In the genomic region with DNA sequence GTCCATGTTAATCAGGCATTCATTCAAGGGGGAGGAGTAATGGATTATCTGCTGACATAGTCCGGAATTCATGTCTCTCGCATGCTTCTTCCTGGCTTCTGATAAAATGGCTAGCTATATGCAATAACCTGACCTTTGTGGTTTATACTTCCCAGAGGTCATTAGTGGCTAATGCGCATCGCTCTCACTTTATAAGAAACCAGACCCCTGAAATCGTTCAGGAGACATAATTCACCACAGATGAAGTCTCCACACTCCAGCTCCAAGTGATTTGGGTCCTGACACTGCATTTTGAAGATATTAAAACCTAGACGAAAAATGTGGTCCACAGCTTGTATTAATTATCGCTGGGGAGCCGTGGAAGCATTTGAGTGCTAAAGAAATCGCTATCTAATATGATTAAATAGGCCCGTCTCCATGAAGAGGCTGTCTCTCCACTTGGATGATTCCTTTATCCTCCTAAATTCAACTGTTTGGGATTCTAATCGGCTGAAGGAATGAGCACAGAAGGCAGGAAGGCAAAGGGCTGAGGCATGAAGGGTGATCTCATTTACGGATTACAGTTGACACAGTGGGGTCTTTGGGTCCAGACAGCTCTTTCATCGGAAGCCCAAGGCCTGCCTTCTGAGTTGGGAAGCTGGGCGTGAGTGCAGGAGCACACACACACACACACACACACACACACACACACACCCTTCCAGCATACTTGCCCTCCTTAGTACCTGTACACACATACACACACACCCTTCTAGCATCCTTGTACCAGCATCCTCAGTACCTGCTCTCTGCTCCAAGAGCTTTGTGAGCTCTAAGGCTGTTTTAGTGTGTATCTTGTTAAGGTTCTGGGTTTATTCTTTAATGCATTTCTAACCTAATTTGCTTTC, we compare ENCODE assay signal across 14 mouse cellular contexts.
A peak's percentile ranks its signal among the peaks of the same experiment; 100 is the strongest.
DNase-seq lines count a peak whose midpoint lies in the region; ATAC-seq lines count a peak whose summit lies in the region.
"Had no signal": no experiment of that assay in that cellular context is flagged by ENCODE, and none has a peak within 500 bp of the region (broad histone marks: within the 10 kb centered on the region; RNA-seq: fewer than 3 reads in every experiment).

No protein-coding gene starts in this region.

- no peak overlapping the region for H3K9ac ChIP-seq in hindbrain, embryonic 13.5 days
- no peak overlapping the region for H3K9ac ChIP-seq in hindbrain, embryonic 11.5 days (ENCODE audit: low read depth, low read length)
- H3K9ac ChIP-seq in embryonic facial prominence, embryonic 14.5 days (ENCODE audit: low read depth, low read length) = no peak overlapping the region
- H3K9ac ChIP-seq: kidney, embryonic 15.5 days; liver, embryonic 13.5 days had no signal

- 50% methylated on average over 14 of the region's 14 CpGs for WGBS in hindbrain, embryonic 13.5 days
- WGBS in hindbrain, embryonic 11.5 days = 67% methylated on average over 14 of the region's 14 CpGs
- WGBS in embryonic facial prominence, embryonic 14.5 days = 40% methylated on average over 13 of the region's 14 CpGs
- WGBS in midbrain, embryonic 10.5 days = 54% methylated on average over 14 of the region's 14 CpGs

- H3K36me3 ChIP-seq in hindbrain, embryonic 13.5 days = no peaks in the 10 kb centered on the region
- H3K36me3 ChIP-seq in hindbrain, embryonic 11.5 days (ENCODE audit: control insufficient read depth, insufficient read depth, low read length) = no peaks in the 10 kb centered on the region
- H3K36me3 ChIP-seq in embryonic facial prominence, embryonic 14.5 days (ENCODE audit: control insufficient read depth, insufficient read depth, low read length) = no peaks in the 10 kb centered on the region
- no peaks in the 10 kb centered on the region for H3K36me3 ChIP-seq in midbrain, embryonic 10.5 days
- H3K36me3 ChIP-seq: kidney, embryonic 15.5 days; liver, embryonic 13.5 days had no signal

- ATAC-seq in hindbrain, embryonic 13.5 days (ENCODE audit: low FRiP score) = no peak
- ATAC-seq in hindbrain, embryonic 11.5 days (ENCODE audit: low FRiP score) = no peak
- peak; percentile 30; the same call in 1 of the 2 replicates for ATAC-seq in embryonic facial prominence, embryonic 14.5 days (ENCODE audit: low read depth)
- ATAC-seq: inflammation-experienced regulatory T-cells, adult 6 months had no signal

- H3K4me2 ChIP-seq in hindbrain, embryonic 13.5 days = no peak overlapping the region
- H3K4me2 ChIP-seq in hindbrain, embryonic 11.5 days (replicated peaks; ENCODE audit: low read depth, low read length) = no peak overlapping the region
- H3K4me2 ChIP-seq in embryonic facial prominence, embryonic 14.5 days (ENCODE audit: low read depth, low read length) = no peak overlapping the region
- H3K4me2 ChIP-seq: kidney, embryonic 15.5 days; liver, embryonic 13.5 days had no signal

- H3K9me3 ChIP-seq in hindbrain, embryonic 13.5 days = no peaks in the 10 kb centered on the region
- H3K9me3 ChIP-seq in hindbrain, embryonic 11.5 days (ENCODE audit: control insufficient read depth, low read length) = no peaks in the 10 kb centered on the region
- H3K9me3 ChIP-seq in embryonic facial prominence, embryonic 14.5 days (ENCODE audit: control insufficient read depth, low read length) = 0 out of 2 replicates have a peak, but pooled peaks cover 5% of the 10 kb centered on the region
- peaks cover 9% of the 10 kb centered on the region for H3K9me3 ChIP-seq in midbrain, embryonic 10.5 days (replicated peaks)
- H3K9me3 ChIP-seq: kidney, embryonic 15.5 days had no signal

- intact Hi-C loops in heart, postnatal 10 days (cut with DNase I) = no loop called here

- H3K4me3 ChIP-seq in hindbrain, embryonic 13.5 days = no peak overlapping the region
- H3K4me3 ChIP-seq in hindbrain, embryonic 11.5 days (ENCODE audit: low read depth, low read length) = no peak overlapping the region
- H3K4me3 ChIP-seq in embryonic facial prominence, embryonic 14.5 days (ENCODE audit: low read depth, low read length) = no peak overlapping the region
- no peak overlapping the region for H3K4me3 ChIP-seq in midbrain, embryonic 10.5 days
- H3K4me3 ChIP-seq: kidney, embryonic 15.5 days; liver, embryonic 13.5 days; myocyte had no signal

- peak overlapping the region; percentile 60 for H3K27ac ChIP-seq in hindbrain, embryonic 13.5 days
- no peak overlapping the region for H3K27ac ChIP-seq in hindbrain, embryonic 11.5 days (ENCODE audit: low read depth, low read length)
- no peak overlapping the region for H3K27ac ChIP-seq in embryonic facial prominence, embryonic 14.5 days (replicated peaks; ENCODE audit: low read depth, low read length)
- no peak overlapping the region for H3K27ac ChIP-seq in midbrain, embryonic 10.5 days (replicated peaks)
- H3K27ac ChIP-seq: kidney, embryonic 15.5 days; liver, embryonic 13.5 days; macrophage; stomach, postnatal 0 days had no signal

- H3K27me3 ChIP-seq in hindbrain, embryonic 13.5 days = no peaks in the 10 kb centered on the region
- no peaks in the 10 kb centered on the region for H3K27me3 ChIP-seq in hindbrain, embryonic 11.5 days (ENCODE audit: control insufficient read depth, insufficient read depth, low read length)
- no peaks in the 10 kb centered on the region for H3K27me3 ChIP-seq in embryonic facial prominence, embryonic 14.5 days (replicated peaks; ENCODE audit: control insufficient read depth, insufficient read depth, low read length)
- H3K27me3 ChIP-seq in midbrain, embryonic 10.5 days (ENCODE audit: low read depth, poor library complexity, severe bottlenecking) = peaks cover 4% of the 10 kb centered on the region; the same call in 1 of the 2 replicates
- H3K27me3 ChIP-seq: kidney, embryonic 15.5 days; liver, embryonic 13.5 days had no signal

- H3K4me1 ChIP-seq in hindbrain, embryonic 13.5 days (replicated peaks) = peaks cover 8% of the 10 kb centered on the region
- no peaks in the 10 kb centered on the region for H3K4me1 ChIP-seq in hindbrain, embryonic 11.5 days (replicated peaks; ENCODE audit: control insufficient read depth, insufficient read depth, low read length)
- H3K4me1 ChIP-seq in embryonic facial prominence, embryonic 14.5 days (ENCODE audit: control insufficient read depth, insufficient read depth, low read length) = peaks cover 4% of the 10 kb centered on the region; the same call in 1 of the 2 replicates
- H3K4me1 ChIP-seq in midbrain, embryonic 10.5 days = peaks cover 13% of the 10 kb centered on the region
- H3K4me1 ChIP-seq: kidney, embryonic 15.5 days; liver, embryonic 13.5 days had no signal

- no peak for DNase-seq in hindbrain, embryonic 11.5 days (ENCODE audit: low spot score)
- peak; percentile 78 for DNase-seq in embryonic facial prominence, embryonic 14.5 days (ENCODE audit: low spot score)
- peak; percentile 39 for DNase-seq in midbrain, embryonic 10.5 days (ENCODE audit: low spot score)
- peak; percentile 64 for DNase-seq in retina, embryonic 14.5 days (ENCODE audit: low spot score)
- DNase-seq in heart, postnatal 10 days = no peak
- no peak for DNase-seq in right cerebral cortex, postnatal 4 days
- DNase-seq: adrenal gland, postnatal 36 days; liver, embryonic 13.5 days had no signal

Comparison
In these comparisons a context has a peak if more than half of its experiments do, and no peak if none do; other contexts are left out.
1. DNase-seq: peak in embryonic facial prominence, embryonic 14.5 days (single experiment), midbrain, embryonic 10.5 days (single experiment) and retina, embryonic 14.5 days (single experiment); none in hindbrain, embryonic 11.5 days (single experiment), heart, postnatal 10 days (0 of 2) and right cerebral cortex, postnatal 4 days (single experiment).